Mouse (Mus musculus): Measurements from ENCODE around the gene Bcl2l13. TPM values are rescaled to one million over a fixed set of nuclear protein-coding genes. Genes with fewer than 3 reads are reported as not detected.

Bcl2l13 gene
- polyA plus RNA-seq, 1 experiment: 14.7 TPM

DNA sequence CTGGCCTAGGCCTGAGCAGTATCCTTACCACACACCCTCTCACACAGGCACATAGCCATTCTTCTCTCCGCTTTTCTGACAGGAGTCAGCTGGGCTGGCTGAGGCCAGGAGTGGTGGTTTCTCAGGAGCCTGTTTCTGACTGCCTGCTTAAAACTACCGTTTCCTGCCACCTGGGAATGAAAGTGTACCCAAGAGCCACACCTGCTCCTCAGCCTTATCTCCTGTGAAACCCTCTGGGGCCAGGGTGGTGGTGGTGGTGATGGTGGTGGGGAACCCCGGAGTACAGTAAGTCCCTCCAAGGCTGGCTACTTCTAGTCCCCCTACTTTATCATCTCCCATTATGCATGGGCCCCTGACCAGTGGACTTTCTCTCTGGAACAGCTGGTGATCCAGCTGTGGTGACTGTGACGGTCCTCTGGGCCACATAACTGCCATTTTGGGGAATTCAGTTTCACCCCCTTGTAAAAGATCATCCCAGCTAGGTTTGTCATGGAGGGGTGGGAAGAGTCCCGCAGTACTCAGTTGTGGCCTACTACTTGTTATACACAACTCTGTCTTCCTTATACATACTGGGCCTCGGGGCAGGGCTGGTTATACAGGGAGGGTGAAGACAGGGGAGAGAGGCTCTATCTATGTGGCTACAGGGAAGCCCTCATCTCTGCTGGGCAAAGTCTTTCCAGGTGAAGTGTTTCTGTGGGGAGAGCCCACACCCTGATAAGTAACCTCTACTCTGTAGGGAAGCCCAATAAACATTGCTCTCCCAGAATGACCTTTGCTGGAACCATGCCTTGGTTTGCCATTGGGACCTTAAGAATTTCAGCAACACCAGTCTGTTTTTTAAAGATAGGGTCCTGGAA lies 94.7 kb downstream of the Bcl2l13 start:
- Histone ChIP-seq H3K4me3 (replicated peaks; ENCODE audit: control insufficient read depth, low read depth, low read length) (no peak overlapping the region), H3K4me1 (ENCODE audit: control insufficient read depth, insufficient read depth, low read length) (no peaks in the 10 kb centered on the region), H3K27ac (ENCODE audit: control insufficient read depth, insufficient read depth, low read depth, low read length, poor library complexity) (no peak overlapping the region)
- TF ChIP-seq POLR2A (IDR thresholded peaks at IDR 0.05; ENCODE audit: borderline replicate concordance, control insufficient read depth, low read depth, low read length) (no peak), CTCF (IDR thresholded peaks at IDR 0.05; ENCODE audit: control insufficient read depth, insufficient read depth, low read length) (no peak)
- 61% methylated on average over 6 of the region's 6 CpGs for WGBS

DNA sequence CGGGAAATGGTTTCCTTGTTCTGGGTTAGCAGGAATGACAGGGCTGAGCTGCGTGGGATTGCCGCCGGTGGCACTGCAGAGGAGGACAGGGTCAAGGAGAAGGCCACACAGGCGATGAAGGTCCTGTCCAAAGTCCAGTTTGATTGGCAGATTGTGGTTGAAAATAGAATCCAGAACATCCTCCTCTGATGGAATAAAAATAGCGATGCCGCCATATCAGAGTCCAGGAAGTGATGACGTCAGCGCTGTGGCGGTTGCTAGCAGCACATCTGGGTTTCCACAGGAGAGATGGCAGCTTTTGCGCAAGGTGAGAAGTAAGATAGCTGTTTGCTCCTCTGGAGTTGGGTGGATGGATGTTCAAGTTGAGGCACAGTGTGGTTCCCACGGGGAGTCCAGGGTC lies 96.6 kb downstream of the Bcl2l13 start:
- TF ChIP-seq POLR2A (IDR thresholded peaks at IDR 0.05; ENCODE audit: borderline replicate concordance, control insufficient read depth, low read depth, low read length): no peak
- TF ChIP-seq CTCF (IDR thresholded peaks at IDR 0.05; ENCODE audit: control insufficient read depth, insufficient read depth, low read length): no peak
- Histone ChIP-seq H3K4me1 (ENCODE audit: control insufficient read depth, insufficient read depth, low read length) (no peaks in the 10 kb centered on the region), H3K27ac (ENCODE audit: control insufficient read depth, insufficient read depth, low read depth, low read length, poor library complexity) (no peak overlapping the region; the same call in 1 of the 2 replicates), H3K4me3 (replicated peaks; ENCODE audit: control insufficient read depth, low read depth, low read length) (no peak overlapping the region)
- 78% methylated on average over 12 of the region's 12 CpGs for WGBS

GRCm38 (mm10) chr6:120933670-120934069 lies 97.7 kb downstream of the Bcl2l13 start:
- Histone ChIP-seq H3K4me3 (replicated peaks; ENCODE audit: control insufficient read depth, low read depth, low read length) (no peak overlapping the region), H3K4me1 (ENCODE audit: control insufficient read depth, insufficient read depth, low read length) (no peaks in the 10 kb centered on the region), H3K27ac (ENCODE audit: control insufficient read depth, insufficient read depth, low read depth, low read length, poor library complexity) (no peak overlapping the region)
- TF ChIP-seq CTCF (IDR thresholded peaks at IDR 0.05; ENCODE audit: control insufficient read depth, insufficient read depth, low read length): no peak
- TF ChIP-seq POLR2A (IDR thresholded peaks at IDR 0.05; ENCODE audit: borderline replicate concordance, control insufficient read depth, low read depth, low read length): no peak
- 92% methylated on average over 7 of the region's 7 CpGs for WGBS

- no peak overlapping the region for H3K27ac ChIP-seq (ENCODE audit: control insufficient read depth, insufficient read depth, low read depth, low read length, poor library complexity)
- no peaks in the 10 kb centered on the region for H3K4me1 ChIP-seq (ENCODE audit: control insufficient read depth, insufficient read depth, low read length)
- no peak for TF ChIP-seq POLR2A (IDR thresholded peaks at IDR 0.05; ENCODE audit: borderline replicate concordance, control insufficient read depth, low read depth, low read length)
- no peak for TF ChIP-seq CTCF (IDR thresholded peaks at IDR 0.05; ENCODE audit: control insufficient read depth, insufficient read depth, low read length)
- WGBS: 75% methylated on average over 4 of the region's 4 CpGs
- no peak overlapping the region for H3K4me3 ChIP-seq (replicated peaks; ENCODE audit: control insufficient read depth, low read depth, low read length)
Observed at GRCm38 (mm10) chr6:120934176-120934575, 98.2 kb downstream of the Bcl2l13 start.

GRCm38 (mm10) chr6:120937104-120937617 lies 101.1 kb downstream of the Bcl2l13 start:
- Histone ChIP-seq H3K4me1 (ENCODE audit: control insufficient read depth, insufficient read depth, low read length) (no peaks in the 10 kb centered on the region), H3K27ac (ENCODE audit: control insufficient read depth, insufficient read depth, low read depth, low read length, poor library complexity) (no peak overlapping the region), H3K4me3 (replicated peaks; ENCODE audit: control insufficient read depth, low read depth, low read length) (no peak overlapping the region)
- 88% methylated on average over 16 of the region's 16 CpGs for WGBS
- TF ChIP-seq CTCF (IDR thresholded peaks at IDR 0.05; ENCODE audit: control insufficient read depth, insufficient read depth, low read length): no peak

DNA sequence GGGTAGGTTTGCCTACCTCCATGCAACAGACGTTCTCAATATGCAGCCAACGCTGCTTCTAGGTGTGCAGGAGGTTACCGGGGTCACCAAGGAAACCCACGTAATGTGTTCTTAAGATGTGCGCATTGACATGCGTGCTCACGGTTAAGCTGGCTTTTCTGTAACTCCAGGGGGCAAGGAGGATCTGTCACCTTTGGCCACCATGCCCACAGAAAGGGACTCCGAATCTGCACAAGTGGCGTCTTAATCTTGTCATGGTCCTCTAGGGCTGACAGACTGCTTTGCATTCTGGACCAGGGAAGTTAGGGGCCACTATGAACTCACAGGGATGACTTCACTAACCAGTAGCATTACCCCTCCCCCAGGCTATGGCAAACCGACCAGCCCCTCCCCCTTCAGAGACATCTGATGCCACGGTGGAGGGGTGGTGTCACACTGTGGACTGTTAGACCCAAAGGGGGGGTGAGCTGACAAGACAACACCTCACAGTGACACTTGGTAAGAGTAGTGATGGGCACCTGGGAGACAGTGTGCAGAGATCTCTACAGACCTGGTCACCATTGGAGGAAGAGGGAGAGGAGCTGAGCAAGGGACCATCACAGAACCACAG lies 102.1 kb downstream of the Bcl2l13 start:
- TF ChIP-seq POLR2A (IDR thresholded peaks at IDR 0.05; ENCODE audit: borderline replicate concordance, control insufficient read depth, low read depth, low read length) (no peak), CTCF (IDR thresholded peaks at IDR 0.05; ENCODE audit: control insufficient read depth, insufficient read depth, low read length) (no peak)
- Histone ChIP-seq H3K27ac (ENCODE audit: control insufficient read depth, insufficient read depth, low read depth, low read length, poor library complexity) (no peak overlapping the region), H3K4me1 (ENCODE audit: control insufficient read depth, insufficient read depth, low read length) (no peaks in the 10 kb centered on the region), H3K4me3 (replicated peaks; ENCODE audit: control insufficient read depth, low read depth, low read length) (no peak overlapping the region)
- 88% methylated on average over 11 of the region's 11 CpGs for WGBS

GRCm38 (mm10) chr6:120938763-120939450 lies 102.9 kb downstream of the Bcl2l13 start:
- H3K27ac ChIP-seq (ENCODE audit: control insufficient read depth, insufficient read depth, low read depth, low read length, poor library complexity): no peak overlapping the region
- no peak overlapping the region for H3K4me3 ChIP-seq (replicated peaks; ENCODE audit: control insufficient read depth, low read depth, low read length)
- TF ChIP-seq POLR2A (IDR thresholded peaks at IDR 0.05; ENCODE audit: borderline replicate concordance, control insufficient read depth, low read depth, low read length) (no peak), CTCF (IDR thresholded peaks at IDR 0.05; ENCODE audit: control insufficient read depth, insufficient read depth, low read length) (no peak)
- WGBS: 90% methylated on average over 12 of the region's 12 CpGs
- no peaks in the 10 kb centered on the region for H3K4me1 ChIP-seq (ENCODE audit: control insufficient read depth, insufficient read depth, low read length)

GRCm38 (mm10) chr6:120939783-120940182 lies 103.8 kb downstream of the Bcl2l13 start:
- H3K4me3 ChIP-seq (replicated peaks; ENCODE audit: control insufficient read depth, low read depth, low read length): no peak overlapping the region
- TF ChIP-seq CTCF (IDR thresholded peaks at IDR 0.05; ENCODE audit: control insufficient read depth, insufficient read depth, low read length): no peak
- TF ChIP-seq POLR2A (IDR thresholded peaks at IDR 0.05; ENCODE audit: borderline replicate concordance, control insufficient read depth, low read depth, low read length): no peak
- 87% methylated on average over 3 of the region's 3 CpGs for WGBS
- H3K4me1 ChIP-seq (ENCODE audit: control insufficient read depth, insufficient read depth, low read length): no peaks in the 10 kb centered on the region
- no peak overlapping the region for H3K27ac ChIP-seq (ENCODE audit: control insufficient read depth, insufficient read depth, low read depth, low read length, poor library complexity)
